Mouse (Mus musculus): ENCODE data around the gene Jazf1. TPM values are rescaled to one million over a fixed set of nuclear protein-coding genes. Genes with fewer than 3 reads are reported as not detected.

Jazf1 gene
- polyA plus RNA-seq, 1 experiment from 2014 or later, result 33.3 TPM

GRCm38 (mm10) chr6:53045501-53045900, 22.9 kb downstream of the Jazf1 start:
- no peak overlapping the region for H3K27ac ChIP-seq (replicated peaks)
- WGBS, result 95% methylated on average over 2 of the region's 2 CpGs
- no peaks in the 10 kb centered on the region for H3K36me3 ChIP-seq
- no peak overlapping the region for H3K4me2 ChIP-seq (replicated peaks)
- H3K4me1 ChIP-seq, result no peaks in the 10 kb centered on the region
- H3K27me3 ChIP-seq, result no peaks in the 10 kb centered on the region
- no peaks in the 10 kb centered on the region for H3K9me3 ChIP-seq
- no peak overlapping the region for H3K9ac ChIP-seq (replicated peaks)
- H3K4me3 ChIP-seq, result no peak overlapping the region
- ATAC-seq (replicated peaks), result no peak

DNA sequence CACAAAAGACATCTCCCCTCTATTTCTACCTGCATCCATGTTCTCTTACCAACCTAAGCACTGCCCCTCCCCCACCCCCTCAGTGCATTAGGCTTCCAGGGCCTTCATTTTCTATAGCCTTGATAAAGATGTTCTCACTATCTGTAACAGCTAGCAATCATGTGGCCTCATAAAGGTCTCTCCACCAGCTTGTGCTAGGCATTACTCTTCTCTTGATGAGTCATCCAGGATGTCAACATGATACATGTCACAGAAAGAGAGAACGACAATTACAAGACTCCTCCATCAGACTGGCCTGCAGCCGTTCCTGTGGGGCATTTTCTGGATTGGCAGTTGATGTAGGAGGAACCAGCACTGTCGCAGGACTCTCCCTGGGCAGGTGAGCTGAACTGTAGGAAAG, 30.3 kb downstream of the Jazf1 start:
- H3K9me3 ChIP-seq, result no peaks in the 10 kb centered on the region
- 84% methylated on average over 3 of the region's 3 CpGs for WGBS
- H3K4me1 ChIP-seq, result no peaks in the 10 kb centered on the region
- no peak overlapping the region for H3K27ac ChIP-seq (replicated peaks)
- no peak overlapping the region for H3K4me3 ChIP-seq
- ATAC-seq (replicated peaks), result no peak
- no peaks in the 10 kb centered on the region for H3K27me3 ChIP-seq
- H3K4me2 ChIP-seq (replicated peaks), result no peak overlapping the region
- H3K9ac ChIP-seq (replicated peaks), result no peak overlapping the region
- no peaks in the 10 kb centered on the region for H3K36me3 ChIP-seq

GRCm38 (mm10) chr6:53034362-53035011, 33.9 kb downstream of the Jazf1 start:
- no peak overlapping the region for H3K9ac ChIP-seq (replicated peaks)
- no peak overlapping the region for H3K4me3 ChIP-seq
- no peak overlapping the region for H3K27ac ChIP-seq (replicated peaks)
- no peaks in the 10 kb centered on the region for H3K36me3 ChIP-seq
- H3K4me2 ChIP-seq (replicated peaks), result no peak overlapping the region
- no peaks in the 10 kb centered on the region for H3K27me3 ChIP-seq
- ATAC-seq (replicated peaks), result no peak
- H3K9me3 ChIP-seq, result no peaks in the 10 kb centered on the region
- H3K4me1 ChIP-seq, result no peaks in the 10 kb centered on the region
- WGBS, result 88% methylated on average over 6 of the region's 6 CpGs

DNA sequence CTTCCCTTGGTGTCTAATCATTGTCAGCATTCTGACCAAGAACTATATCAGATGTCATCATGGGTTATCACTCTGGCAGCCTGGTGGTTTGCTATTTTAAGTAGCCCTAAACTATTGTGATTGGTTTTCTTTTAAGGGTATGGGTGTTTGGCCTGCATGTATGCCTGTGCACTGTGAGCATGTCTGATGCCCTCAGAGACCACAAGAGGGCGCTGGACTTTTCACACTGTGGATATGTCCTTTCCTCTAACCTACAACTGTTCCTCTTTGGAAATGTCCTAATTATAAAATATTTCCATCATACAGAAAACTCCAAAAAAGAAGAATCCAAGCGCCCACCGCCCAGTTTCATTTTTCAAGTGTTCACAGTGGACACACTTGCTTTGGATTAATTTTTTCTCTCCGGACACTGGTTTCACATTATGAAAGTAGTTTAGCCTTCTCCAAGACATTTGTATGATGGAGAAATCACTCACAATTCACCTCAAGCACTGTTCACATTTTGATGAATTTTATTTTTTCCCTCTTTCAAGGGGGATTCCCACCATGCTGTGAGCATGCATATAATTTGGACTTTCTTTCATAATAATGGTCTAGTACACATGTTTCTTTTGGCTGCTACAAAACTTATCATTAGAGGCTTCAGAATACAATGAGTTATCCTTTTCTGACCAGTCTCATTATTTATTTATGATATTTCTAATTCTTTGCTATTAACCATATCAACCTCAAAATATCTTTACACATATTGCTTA, 35.5 kb downstream of the Jazf1 start:
- Histone ChIP-seq H3K36me3 (no peaks in the 10 kb centered on the region), H3K27ac (replicated peaks) (no peak overlapping the region), H3K4me3 (no peak overlapping the region), H3K4me2 (replicated peaks) (no peak overlapping the region), H3K27me3 (no peaks in the 10 kb centered on the region), H3K9me3 (no peaks in the 10 kb centered on the region), H3K9ac (replicated peaks) (no peak overlapping the region), H3K4me1 (no peaks in the 10 kb centered on the region)
- ATAC-seq (replicated peaks), result no peak
- WGBS, result 70% methylated on average over 4 of the region's 4 CpGs

DNA sequence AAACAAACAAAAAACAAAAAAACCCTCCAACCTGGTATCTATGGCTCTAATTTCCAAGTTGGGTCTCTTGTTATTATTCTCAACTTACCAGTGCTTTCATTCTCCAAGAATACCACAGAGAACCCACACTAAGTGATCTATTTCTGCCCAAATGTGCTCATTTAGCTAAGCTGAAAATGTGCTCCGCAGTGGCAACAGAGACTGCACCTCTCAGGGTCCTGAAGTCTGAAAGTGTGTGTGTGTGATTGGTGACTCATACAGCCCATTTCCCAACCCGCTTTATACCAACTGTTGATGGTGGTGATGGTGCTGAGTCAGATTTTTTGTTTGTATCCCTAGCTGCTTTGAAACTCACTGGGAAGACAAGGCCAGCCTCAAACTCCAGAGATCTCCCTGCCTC, 46.4 kb downstream of the Jazf1 start:
- H3K4me2 ChIP-seq (replicated peaks), result no peak overlapping the region
- H3K9ac ChIP-seq (replicated peaks), result no peak overlapping the region
- H3K4me3 ChIP-seq, result no peak overlapping the region
- no peak overlapping the region for H3K27ac ChIP-seq (replicated peaks)
- no peaks in the 10 kb centered on the region for H3K36me3 ChIP-seq
- H3K9me3 ChIP-seq, result no peaks in the 10 kb centered on the region
- no peak for ATAC-seq (replicated peaks)
- WGBS, result 91% methylated on average over 2 of the region's 2 CpGs
- H3K27me3 ChIP-seq, result no peaks in the 10 kb centered on the region
- no peaks in the 10 kb centered on the region for H3K4me1 ChIP-seq

GRCm38 (mm10) chr6:53021081-53021480, 47.4 kb downstream of the Jazf1 start:
- no peaks in the 10 kb centered on the region for H3K4me1 ChIP-seq
- H3K27me3 ChIP-seq, result no peaks in the 10 kb centered on the region
- H3K27ac ChIP-seq (replicated peaks), result no peak overlapping the region
- ATAC-seq (replicated peaks), result no peak
- no peaks in the 10 kb centered on the region for H3K9me3 ChIP-seq
- H3K9ac ChIP-seq (replicated peaks), result no peak overlapping the region
- WGBS, result 52% methylated on average over 2 of the region's 2 CpGs
- no peak overlapping the region for H3K4me3 ChIP-seq
- H3K4me2 ChIP-seq (replicated peaks), result no peak overlapping the region
- H3K36me3 ChIP-seq, result no peaks in the 10 kb centered on the region

- no peak for ATAC-seq (replicated peaks)
- Histone ChIP-seq H3K4me2 (replicated peaks) (no peak overlapping the region), H3K9ac (replicated peaks) (no peak overlapping the region), H3K4me3 (no peak overlapping the region), H3K27me3 (no peaks in the 10 kb centered on the region), H3K36me3 (no peaks in the 10 kb centered on the region), H3K27ac (replicated peaks) (no peak overlapping the region), H3K9me3 (no peaks in the 10 kb centered on the region), H3K4me1 (peaks cover 22% of the 10 kb centered on the region)
- WGBS, result 40% methylated on average over 4 of the region's 4 CpGs
Measured at GRCm38 (mm10) chr6:53017357-53018205, 50.9 kb downstream of the Jazf1 start.

- peak; percentile 82 for ATAC-seq (replicated peaks)
- Histone ChIP-seq H3K9me3 (no peaks in the 10 kb centered on the region), H3K4me3 (no peak overlapping the region), H3K4me2 (replicated peaks) (0 out of 2 replicates have a peak overlapping the region, but pooled peaks have one; percentile 5), H3K4me1 (peaks cover 22% of the 10 kb centered on the region), H3K36me3 (no peaks in the 10 kb centered on the region), H3K9ac (replicated peaks) (no peak overlapping the region), H3K27me3 (no peaks in the 10 kb centered on the region), H3K27ac (replicated peaks) (peak overlapping the region; percentile 84)
- 42% methylated on average over 9 of the region's 9 CpGs for WGBS
Measured at GRCm38 (mm10) chr6:53014460-53015455, 53.7 kb downstream of the Jazf1 start.

DNA sequence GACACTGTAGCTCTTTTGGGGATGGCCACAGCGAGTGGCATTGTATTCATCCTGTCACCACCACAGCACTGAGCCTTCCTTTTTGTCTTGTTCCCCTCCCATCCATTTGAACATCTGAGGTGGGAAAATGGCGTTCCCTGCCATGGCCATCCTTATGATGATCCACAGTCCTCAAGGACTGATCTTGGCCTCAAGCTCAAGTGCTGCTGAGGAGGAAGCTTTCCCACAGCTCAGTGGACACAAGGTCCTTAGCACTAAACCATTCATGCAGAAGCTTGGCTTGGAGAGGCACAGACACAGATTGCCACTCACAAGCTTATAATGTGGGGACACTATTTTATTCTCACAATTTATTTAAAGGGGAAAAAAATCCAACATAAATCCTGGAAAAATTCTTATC, 58.1 kb downstream of the Jazf1 start:
- no peak overlapping the region for H3K4me2 ChIP-seq (replicated peaks)
- H3K27ac ChIP-seq (replicated peaks), result no peak overlapping the region
- no peak for ATAC-seq (replicated peaks)
- H3K4me1 ChIP-seq, result peaks cover 16% of the 10 kb centered on the region
- no peak overlapping the region for H3K4me3 ChIP-seq
- H3K36me3 ChIP-seq, result no peaks in the 10 kb centered on the region
- H3K9me3 ChIP-seq, result no peaks in the 10 kb centered on the region
- H3K9ac ChIP-seq (replicated peaks), result no peak overlapping the region
- WGBS, result 97% methylated on average over 2 of the region's 2 CpGs
- H3K27me3 ChIP-seq, result no peaks in the 10 kb centered on the region

DNA sequence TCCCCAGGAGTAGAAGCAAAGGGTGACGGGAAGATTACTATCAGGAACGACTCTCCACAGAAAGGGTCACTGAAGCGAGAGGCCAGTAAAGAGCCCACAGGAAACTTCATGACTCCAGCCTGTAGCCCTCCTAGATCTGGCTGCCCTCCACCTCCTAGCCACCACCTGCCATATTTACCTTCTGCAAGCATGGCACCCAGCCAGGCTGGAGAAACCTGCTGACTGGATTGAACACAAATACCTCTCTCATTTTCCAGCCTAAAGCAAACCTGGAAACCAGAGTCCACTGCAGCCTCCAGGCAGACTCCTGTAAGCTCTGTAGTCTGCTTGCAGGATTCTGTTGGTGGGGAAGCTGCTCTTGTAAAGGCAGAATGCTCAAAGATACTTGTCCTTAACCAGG, 62.4 kb downstream of the Jazf1 start:
- Histone ChIP-seq H3K36me3 (no peaks in the 10 kb centered on the region), H3K27ac (replicated peaks) (no peak overlapping the region), H3K4me3 (no peak overlapping the region), H3K4me2 (replicated peaks) (no peak overlapping the region), H3K9me3 (no peaks in the 10 kb centered on the region), H3K4me1 (no peaks in the 10 kb centered on the region), H3K27me3 (no peaks in the 10 kb centered on the region), H3K9ac (replicated peaks) (no peak overlapping the region)
- ATAC-seq (replicated peaks), result no peak
- WGBS, result 70% methylated on average over 3 of the region's 3 CpGs

DNA sequence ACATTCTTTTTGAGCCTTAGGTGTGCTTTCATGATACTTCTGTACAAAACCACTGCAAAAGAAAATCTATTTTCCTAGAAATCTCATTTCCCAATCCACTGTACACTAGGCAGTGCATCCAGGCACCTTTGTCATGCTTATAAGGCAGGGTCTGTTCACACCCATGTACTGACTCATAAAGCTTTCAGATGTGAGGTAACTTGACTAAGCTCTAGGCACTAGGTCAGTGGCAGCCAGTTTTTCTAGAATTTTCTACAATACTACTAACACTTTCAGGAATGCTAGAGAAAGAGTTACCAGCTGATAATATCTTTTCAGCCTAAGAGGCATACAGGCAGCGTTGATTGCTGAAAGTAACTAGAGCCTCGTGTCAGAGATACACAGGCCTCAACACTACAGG, 62.9 kb downstream of the Jazf1 start:
- H3K36me3 ChIP-seq, result no peaks in the 10 kb centered on the region
- no peak overlapping the region for H3K4me3 ChIP-seq
- H3K27me3 ChIP-seq, result no peaks in the 10 kb centered on the region
- no peak overlapping the region for H3K27ac ChIP-seq (replicated peaks)
- WGBS, result 96% methylated on average over 2 of the region's 2 CpGs
- H3K9ac ChIP-seq (replicated peaks), result no peak overlapping the region
- H3K4me1 ChIP-seq, result no peaks in the 10 kb centered on the region
- no peaks in the 10 kb centered on the region for H3K9me3 ChIP-seq
- ATAC-seq (replicated peaks), result no peak
- H3K4me2 ChIP-seq (replicated peaks), result no peak overlapping the region

All from forebrain, embryonic 15.5 days (tissue).